Mouse (Mus musculus) MEL (cell line): ENCODE measurements around the gene Nadk2. TPM values are rescaled to one million over a fixed set of nuclear protein-coding genes. Genes with fewer than 3 reads are reported as not detected.
A peak's percentile ranks its signal among the peaks of the same experiment; 100 is the strongest.

Experiments used
- DNase-seq: peaks from one replicate; pipeline ENCODE4 v3.0.0; 2011; ENCODE audit warnings: low read depth, low spot score
- H3K27ac ChIP-seq: 2 replicates; pipeline ENCODE4 v1.5.1; 2012; ENCODE audit warnings: low read depth, mild to moderate bottlenecking, control low read depth, low read length, moderate library complexity; ENCODE audit not compliant: control insufficient read depth
- H3K27me3 ChIP-seq, 2 experiments: fragments of 150-350 bp in 1 of 2; sonication (generic) in 1 of 2; 2 replicates each; pipeline ENCODE4 v1.6.1; 2012; ENCODE audit warnings: low read length in 2 of 2, mild to moderate bottlenecking in 2 of 2, improper control_type of control experiment in 1 of 2, moderate library complexity in 1 of 2; ENCODE audit not compliant: insufficient read depth in 2 of 2, control insufficient read depth in 1 of 2
- H3K36me3 ChIP-seq, 2 experiments: 2 replicates each; pipeline ENCODE4 v1.6.1; 2012 to 2014; ENCODE audit warnings: low read length in 2 of 2, improper control_type of control experiment in 1 of 2, inconsistent platforms in 1 of 2, mild to moderate bottlenecking in 1 of 2; ENCODE audit not compliant: insufficient read depth in 2 of 2, control insufficient read depth in 1 of 2
- H3K4me1 ChIP-seq, 2 experiments: fragments of 150-350 bp in 1 of 2; sonication (generic) in 1 of 2; 2 replicates each; pipeline ENCODE4 v1.6.1; 2012; ENCODE audit warnings: low read length in 2 of 2, improper control_type of control experiment in 1 of 2, mild to moderate bottlenecking in 1 of 2; ENCODE audit not compliant: insufficient read depth in 2 of 2, control insufficient read depth in 1 of 2
- H3K4me3 ChIP-seq, 2 experiments: fragments of 150-350 bp in 1 of 2; sonication (generic) in 1 of 2; 2 replicates each; pipeline ENCODE4 v1.5.1; 2012; ENCODE audit warnings: low read depth in 2 of 2, low read length in 2 of 2, mild to moderate bottlenecking in 2 of 2, moderate library complexity in 2 of 2, control low read depth in 1 of 2, improper control_type of control experiment in 1 of 2; ENCODE audit not compliant: control insufficient read depth in 1 of 2, insufficient read depth in 1 of 2
- H3K79me2 ChIP-seq: 2 replicates; pipeline ENCODE4 v1.6.1; 2012; ENCODE audit warnings: mild to moderate bottlenecking, low read length, moderate library complexity; ENCODE audit not compliant: control insufficient read depth, poor library complexity, insufficient read depth
- H3K9ac ChIP-seq: 2 replicates; pipeline ENCODE4 v1.6.1; 2012; ENCODE audit warnings: low read depth, mild to moderate bottlenecking, control low read depth, low read length, moderate library complexity; ENCODE audit not compliant: control insufficient read depth, poor library complexity, severe bottlenecking
- H3K9me3 ChIP-seq: fragments of 150-350 bp; sonication (generic); replicated peaks from 2 replicates; pipeline ENCODE4 v1.6.1; 2012; ENCODE audit warnings: mild to moderate bottlenecking, low read length, improper control_type of control experiment, moderate library complexity; ENCODE audit not compliant: insufficient read depth
- CHD1 ChIP-seq: IDR thresholded peaks from 2 replicates; pipeline ENCODE4 v1.6.1; 2012; ENCODE audit warnings: low read depth, mild to moderate bottlenecking, inconsistent platforms, low read length, improper control_type of control experiment
- CHD2 ChIP-seq: IDR thresholded peaks from 2 replicates; pipeline ENCODE4 v1.6.1; 2011; ENCODE audit warnings: low read length, improper control_type of control experiment
- CTCF ChIP-seq, 3 experiments: IDR thresholded peaks in 2 of 3; conservative IDR thresholded peaks in 1 of 3; 2 replicates each; pipeline ENCODE4 v1.5.1; 2011 to 2012; ENCODE audit warnings: low read length in 3 of 3, low read depth in 2 of 3, mild to moderate bottlenecking in 2 of 3, improper control_type of control experiment in 1 of 3, inconsistent platforms in 1 of 3, mixed read lengths in 1 of 3, moderate library complexity in 1 of 3; ENCODE audit not compliant: control insufficient read depth in 1 of 3, insufficient read depth in 1 of 3, poor library complexity in 1 of 3, severe bottlenecking in 1 of 3
- E2F4 ChIP-seq: IDR thresholded peaks from 2 replicates; pipeline ENCODE4 v1.6.1; 2011; ENCODE audit warnings: low read depth, low read length, improper control_type of control experiment, borderline replicate concordance
- EP300 ChIP-seq, 2 experiments: IDR thresholded peaks; 2 replicates each; pipeline ENCODE4 v1.6.1; 2011; ENCODE audit warnings: improper control_type of control experiment in 2 of 2, low read length in 2 of 2, low read depth in 1 of 2, mild to moderate bottlenecking in 1 of 2
- GABPA ChIP-seq: IDR thresholded peaks from 2 replicates; pipeline ENCODE4 v1.6.1; 2012; ENCODE audit warnings: low read depth, mild to moderate bottlenecking, inconsistent platforms, low read length, improper control_type of control experiment, moderate library complexity
- GATA1 ChIP-seq: IDR thresholded peaks from 2 replicates; pipeline ENCODE4 v1.6.1; 2011; ENCODE audit warnings: low read depth, low read length, improper control_type of control experiment
- HCFC1 ChIP-seq: IDR thresholded peaks from 2 replicates; pipeline ENCODE4 v1.6.1; 2012; ENCODE audit warnings: low read depth, mild to moderate bottlenecking, inconsistent platforms, low read length, improper control_type of control experiment, moderate library complexity
- JUND ChIP-seq: IDR thresholded peaks from 2 replicates; pipeline ENCODE4 v1.6.1; 2011; ENCODE audit warnings: low read depth, mild to moderate bottlenecking, improper control_type of control experiment, low read length
- KAT2A ChIP-seq: conservative IDR thresholded peaks from 2 replicates; pipeline ENCODE4 v1.6.1; 2012; ENCODE audit warnings: low read depth, low read length, improper control_type of control experiment, inconsistent platforms
- MAX ChIP-seq: IDR thresholded peaks from 2 replicates; pipeline ENCODE4 v1.6.1; 2011; ENCODE audit warnings: low read length, improper control_type of control experiment
- MAZ ChIP-seq: IDR thresholded peaks from 2 replicates; pipeline ENCODE4 v1.6.1; 2012; ENCODE audit warnings: low read depth, mild to moderate bottlenecking, inconsistent platforms, low read length, improper control_type of control experiment
- MXI1 ChIP-seq: IDR thresholded peaks from 2 replicates; pipeline ENCODE4 v1.6.1; 2011; ENCODE audit warnings: mild to moderate bottlenecking, low read depth, low read length, improper control_type of control experiment
- MYB ChIP-seq: IDR thresholded peaks from 2 replicates; pipeline ENCODE4 v1.6.1; 2011; ENCODE audit warnings: mild to moderate bottlenecking, low read depth, low read length, improper control_type of control experiment
- MYC ChIP-seq: IDR thresholded peaks from 2 replicates; pipeline ENCODE4 v1.6.1; 2011; ENCODE audit warnings: low read depth, mild to moderate bottlenecking, low read length, improper control_type of control experiment, moderate library complexity
- NELFE ChIP-seq: IDR thresholded peaks from 2 replicates; pipeline ENCODE4 v1.6.1; 2011; ENCODE audit warnings: low read depth, low read length, improper control_type of control experiment
- POLR2A ChIP-seq, 2 experiments: IDR thresholded peaks; 2 replicates each; pipeline ENCODE4 v1.6.1; 2011 to 2012; ENCODE audit warnings: low read length in 2 of 2, mild to moderate bottlenecking in 2 of 2, control low read depth in 1 of 2, improper control_type of control experiment in 1 of 2, low read depth in 1 of 2, moderate library complexity in 1 of 2; ENCODE audit not compliant: control insufficient read depth in 1 of 2, insufficient read depth in 1 of 2, poor library complexity in 1 of 2
- POLR2AphosphoS2 ChIP-seq: IDR thresholded peaks from 2 replicates; pipeline ENCODE4 v1.6.1; 2011; ENCODE audit warnings: low read length, improper control_type of control experiment
- POLR2AphosphoS5 ChIP-seq: IDR thresholded peaks from 2 replicates; pipeline ENCODE4 v1.6.1; 2012; ENCODE audit warnings: low read depth, borderline replicate concordance, mild to moderate bottlenecking, inconsistent platforms, low read length, moderate library complexity, mixed read lengths
- RAD21 ChIP-seq: IDR thresholded peaks from 2 replicates; pipeline ENCODE4 v1.6.1; 2011; ENCODE audit warnings: mild to moderate bottlenecking, low read depth, low read length, improper control_type of control experiment
- SIN3A ChIP-seq: IDR thresholded peaks from 2 replicates; pipeline ENCODE4 v1.6.1; 2012; ENCODE audit warnings: low read length, improper control_type of control experiment, inconsistent platforms
- TAL1 ChIP-seq: IDR thresholded peaks from 2 replicates; pipeline ENCODE4 v1.6.1; 2012; ENCODE audit warnings: mild to moderate bottlenecking, inconsistent platforms, low read length, moderate library complexity, mixed read lengths
- TCF12 ChIP-seq: IDR thresholded peaks from 2 replicates; pipeline ENCODE4 v1.6.1; 2014; ENCODE audit warnings: low read depth, mild to moderate bottlenecking, inconsistent platforms, low read length, improper control_type of control experiment, moderate library complexity
- UBTF ChIP-seq: IDR thresholded peaks from 2 replicates; pipeline ENCODE4 v1.6.1; 2012; ENCODE audit warnings: low read depth, mild to moderate bottlenecking, inconsistent platforms, low read length, improper control_type of control experiment, moderate library complexity, borderline replicate concordance; ENCODE audit not compliant: insufficient read depth
- USF1 ChIP-seq: IDR thresholded peaks from 2 replicates; pipeline ENCODE4 v1.6.1; 2014; ENCODE audit warnings: low read depth, mild to moderate bottlenecking, inconsistent platforms, low read length, improper control_type of control experiment, moderate library complexity
- USF2 ChIP-seq, 2 experiments: IDR thresholded peaks; 2 replicates each; pipeline ENCODE4 v1.6.1; 2011 to 2012; ENCODE audit warnings: improper control_type of control experiment in 2 of 2, low read length in 2 of 2, borderline replicate concordance in 1 of 2, inconsistent platforms in 1 of 2, low read depth in 1 of 2, mild to moderate bottlenecking in 1 of 2; ENCODE audit not compliant: insufficient read depth in 1 of 2
- polyA plus RNA-seq, 2 experiments: library from polyadenylated mRNA; stranded (reverse) in 1 of 2; unstranded in 1 of 2; fragments of >175 nt in 1 of 2; fragments of >200 nt in 1 of 2; gene quantifications; 2 replicates each; pipeline versions ENCODE4 v1.2.1 to v1.2.4; 2012; ENCODE audit warnings: low replicate concordance in 2 of 2, low read depth in 1 of 2; ENCODE audit not compliant: insufficient read length in 2 of 2, insufficient read depth in 1 of 2, missing spikeins in 1 of 2
- total RNA-seq: library from RNA; depleted of rRNA; stranded (reverse); fragments of 300-350 nt; gene quantifications from 2 replicates; pipeline ENCODE4 v1.2.3, GENCODE M21; 2012

Gene Nadk2
- total and polyA plus RNA-seq, 3 experiments = 168 to 659 (median 361) TPM

DNA sequence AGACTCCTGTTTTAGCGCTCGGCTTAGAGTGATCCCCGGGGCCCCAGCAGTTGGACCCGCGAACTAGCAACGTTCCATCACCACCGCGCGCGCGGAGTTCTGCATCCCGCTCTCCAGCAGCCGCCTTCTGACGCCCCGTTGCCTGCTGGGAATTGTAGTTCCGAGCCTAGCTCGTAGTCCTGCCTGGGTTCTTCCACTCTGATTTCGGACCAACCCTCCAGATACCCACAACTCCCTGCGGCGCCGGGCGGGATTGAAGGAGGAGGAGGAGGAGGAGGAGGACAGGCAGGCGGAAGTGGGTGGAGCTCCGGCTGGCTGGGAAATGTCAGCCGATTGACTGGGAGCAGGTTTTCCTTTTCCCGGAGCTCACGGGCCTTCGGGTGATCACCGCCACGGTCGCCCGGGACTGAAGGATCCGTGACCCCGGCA lies 69.2 kb downstream of the Nadk2 start, which contains the start of gene Lmbrd2 (continued):
- TF ChIP-seq UBTF (no peak), MYB (no peak), POLR2AphosphoS5 (no peak), MXI1 (peak; percentile 76), GATA1 (no peak), GABPA (no peak), KAT2A (peak; percentile 84), E2F4 (peak; percentile 88; the same call in 1 of the 2 replicates), NELFE (peak; percentile 85), CTCF (IDR thresholded peaks at IDR 0.05 in 2 of 3, conservative IDR thresholded peaks at IDR 0.05 in 1 of 3; ENCODE audit: control insufficient read depth in 1 of 3, insufficient read depth in 1 of 3, low read depth in 2 of 3, low read length in 3 of 3, poor library complexity in 1 of 3, severe bottlenecking in 1 of 3) (no peak), JUND (no peak)

DNA sequence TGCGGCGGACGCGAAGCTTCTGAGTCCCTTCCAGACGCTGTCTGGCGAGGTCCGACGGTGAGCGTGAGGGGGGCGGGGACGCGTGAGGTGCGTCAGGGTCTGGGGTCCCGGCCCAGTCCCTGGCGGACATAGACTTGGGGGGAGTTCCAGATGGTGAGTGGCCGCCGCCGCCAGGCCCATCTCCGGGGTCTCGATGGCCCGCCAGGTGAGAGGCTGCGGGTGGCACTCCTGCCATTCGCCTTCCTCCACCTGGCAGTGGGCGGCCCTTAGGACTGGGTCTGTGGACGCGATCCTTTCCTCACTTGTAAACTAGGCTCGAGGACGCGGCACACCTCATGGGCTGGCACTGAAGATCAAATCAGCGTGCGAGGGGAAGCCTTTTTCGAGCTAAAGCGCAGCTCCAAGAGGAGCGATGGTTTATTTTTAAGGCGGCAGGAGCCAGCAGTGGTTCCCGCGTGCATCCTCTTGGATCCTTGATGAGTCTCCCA lies 69.7 kb downstream of the Nadk2 start:
- Histone ChIP-seq H3K36me3 (peaks cover 0 to 26% of the 10 kb centered on the region in 2 experiments), H3K9me3 (no peaks in the 10 kb centered on the region), H3K4me3 (peak overlapping the region; percentile 70 to 84), H3K79me2 (peaks cover 41% of the 10 kb centered on the region), H3K27me3 (no peaks in the 10 kb centered on the region), H3K27ac (peak overlapping the region; percentile 18), H3K9ac (peak overlapping the region; percentile 81), H3K4me1 (peaks cover 7 to 21% of the 10 kb centered on the region in 2 experiments)
- DNase-seq = peak; percentile 87
- TF ChIP-seq MXI1 (peak; percentile 58), E2F4 (no peak), CHD2 (no peak), MAZ (peak; percentile 33; the same call in 1 of the 2 replicates), POLR2A (IDR thresholded peaks at IDR 0.05; ENCODE audit: control insufficient read depth in 1 of 2, insufficient read depth in 1 of 2, low read depth in 1 of 2, low read length in 2 of 2, poor library complexity in 1 of 2) (0 out of 4 replicates have a peak, but pooled peaks of 1 of the 2 experiments have one; percentile 7), TCF12 (no peak), EP300 (IDR thresholded peaks at IDR 0.05; ENCODE audit: low read depth in 1 of 2, low read length in 2 of 2) (0 out of 4 replicates have a peak, but pooled peaks of 1 of the 2 experiments have one; percentile 8), MAX (peak; percentile 55), POLR2AphosphoS2 (no peak), USF1 (no peak), CHD1 (no peak), UBTF (no peak), KAT2A (no peak), POLR2AphosphoS5 (no peak), USF2 (IDR thresholded peaks at IDR 0.05; ENCODE audit: borderline replicate concordance in 1 of 2, insufficient read depth in 1 of 2, low read depth in 1 of 2, low read length in 2 of 2) (no peak), MYC (0 out of 2 replicates have a peak, but pooled peaks have one; percentile 14), HCFC1 (no peak), TAL1 (no peak), SIN3A (no peak), RAD21 (no peak), MYB (no peak)
